In genomic region chr19:41365570-41365969, GRCm38 (mm10) we compare ENCODE assay signal across 8 mouse cellular contexts.
"Had no signal": no experiment of that assay in that cellular context is flagged by ENCODE, and none has a peak within 500 bp of the region (broad histone marks: within the 10 kb centered on the region; RNA-seq: fewer than 3 reads in every experiment).

No protein-coding gene starts in this region.

- DNase-seq: kidney, adult 9 months; kidney, postnatal 36 days; left cerebral cortex, postnatal 4 days; lung, adult 18-20 months; retina, postnatal 1 day; right cerebral cortex, postnatal 25 days; thymus, postnatal 4 days had no signal

- ATAC-seq: midbrain, embryonic 16.5 days had no signal
